Mouse (Mus musculus) spleen, embryonic (tissue): ENCODE results near the gene Tha1.

Experiments used
- CTCF ChIA-PET: fragments of 350-600 bp; sonication (Branson Sonifier 250); formaldehyde crosslinking; loops from one replicate; lab custom pipeline; 2022; lab: Charles Lee

The Tha1 gene

GRCm38 (mm10) chr11:117882208-117882607 is 8.9 kb upstream of the Tha1 start:
- CTCF ChIA-PET = interaction anchor here (0.6 kb wide), 2 partner anchors 30 to 46 kb away, joined by 3 to 9 read pairs; no protein-coding TSS in a partner anchor

DNA sequence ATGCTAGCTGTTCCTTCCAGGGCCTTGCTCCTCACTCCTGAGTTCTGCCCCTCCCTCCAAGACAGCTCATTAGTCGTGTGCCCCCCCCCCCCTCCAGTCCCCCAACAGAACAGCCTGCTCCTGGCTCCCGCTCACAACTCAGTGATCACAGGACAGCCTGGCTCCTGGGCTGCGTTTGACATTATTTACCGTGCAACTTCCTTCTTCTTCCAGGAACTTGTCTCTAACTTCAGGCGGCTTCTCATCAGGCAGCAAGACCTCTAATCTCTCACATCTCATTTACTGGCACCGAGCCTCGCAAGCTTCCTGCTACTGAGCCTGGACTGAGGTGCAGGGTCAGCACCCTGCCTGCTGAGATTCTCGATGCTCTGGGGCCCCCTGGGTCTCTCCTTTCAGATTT is 8.5 kb upstream of the Tha1 start:
- CTCF ChIA-PET = interaction anchor here (0.6 kb wide), 1 partner anchor 46 kb away, joined by 3 read pairs; no protein-coding TSS in a partner anchor

DNA sequence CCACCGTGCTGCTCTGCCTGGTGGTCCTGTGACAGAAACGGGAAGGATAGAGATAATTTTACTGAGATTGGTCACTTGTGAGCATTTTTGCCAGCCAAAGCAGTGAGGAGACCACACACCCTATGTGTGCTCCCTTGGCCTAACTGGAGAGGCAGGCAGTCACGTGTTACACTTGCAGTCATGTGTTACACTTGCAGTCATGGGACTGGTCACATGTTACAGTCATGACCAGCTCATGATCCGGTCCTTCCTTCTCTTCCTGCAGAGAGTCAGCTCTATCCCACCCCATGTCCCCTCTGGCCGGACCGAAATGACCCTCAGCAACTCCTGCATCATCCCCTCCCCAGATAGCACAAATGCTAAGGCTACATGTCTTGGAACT is 7.7 kb upstream of the Tha1 start:
- CTCF ChIA-PET = no interaction called here

DNA sequence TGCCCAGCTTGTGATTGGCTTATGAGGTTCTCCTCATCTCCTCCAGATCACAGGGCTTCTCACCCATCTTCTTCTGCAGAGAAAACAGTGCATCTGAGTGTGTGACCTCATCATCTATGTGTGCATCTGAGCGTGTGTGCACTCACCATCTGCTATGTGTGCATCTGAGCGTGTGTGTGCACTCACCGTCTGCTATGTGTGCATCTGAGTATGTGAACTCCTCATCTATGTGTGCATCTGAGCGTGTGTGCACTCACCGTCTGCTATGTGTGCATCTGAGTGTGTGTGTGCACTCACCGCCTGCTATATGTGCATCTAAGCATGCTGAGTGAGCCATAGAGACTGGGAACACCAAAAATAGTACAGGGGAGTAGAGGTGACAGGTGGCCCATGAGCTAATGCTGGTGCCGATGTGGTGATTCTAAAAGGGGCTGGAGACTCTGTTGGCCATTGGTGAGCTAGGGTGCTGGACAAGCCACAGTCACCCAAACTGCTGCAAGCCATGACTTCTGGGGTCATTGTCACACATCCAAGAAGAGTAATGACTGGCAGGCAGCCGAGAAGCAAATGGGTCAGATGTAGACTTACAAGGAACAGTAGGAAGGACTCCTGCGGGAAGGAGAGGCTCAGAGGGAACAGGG is 7.2 kb upstream of the Tha1 start:
- CTCF ChIA-PET = no interaction called here

GRCm38 (mm10) chr11:117879676-117880075 is 6.4 kb upstream of the Tha1 start:
- CTCF ChIA-PET = no interaction called here

DNA sequence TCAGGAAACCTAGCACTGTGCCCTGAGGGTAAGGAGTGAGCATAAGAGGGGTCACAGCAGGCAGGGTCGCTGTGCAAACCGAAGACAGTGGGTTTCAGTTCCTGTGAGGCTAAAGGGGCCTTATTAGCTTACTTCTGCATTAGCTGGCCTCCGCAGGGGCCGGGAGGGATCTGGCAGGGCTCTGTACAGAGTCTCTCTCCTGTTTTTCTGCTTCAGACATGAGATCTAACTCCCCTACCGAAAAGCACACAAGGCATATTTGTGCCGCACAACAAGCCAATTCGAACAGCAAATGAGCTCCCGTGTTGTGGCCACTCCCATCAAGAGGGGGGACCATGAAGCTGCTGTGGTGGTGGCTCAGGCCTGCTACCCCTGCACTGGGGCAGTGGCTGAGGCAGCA is 5.6 kb upstream of the Tha1 start:
- CTCF ChIA-PET = interaction anchor here (0.6 kb wide), 2 partner anchors 41 to 107 kb away, joined by 3 read pairs; no protein-coding TSS in a partner anchor

DNA sequence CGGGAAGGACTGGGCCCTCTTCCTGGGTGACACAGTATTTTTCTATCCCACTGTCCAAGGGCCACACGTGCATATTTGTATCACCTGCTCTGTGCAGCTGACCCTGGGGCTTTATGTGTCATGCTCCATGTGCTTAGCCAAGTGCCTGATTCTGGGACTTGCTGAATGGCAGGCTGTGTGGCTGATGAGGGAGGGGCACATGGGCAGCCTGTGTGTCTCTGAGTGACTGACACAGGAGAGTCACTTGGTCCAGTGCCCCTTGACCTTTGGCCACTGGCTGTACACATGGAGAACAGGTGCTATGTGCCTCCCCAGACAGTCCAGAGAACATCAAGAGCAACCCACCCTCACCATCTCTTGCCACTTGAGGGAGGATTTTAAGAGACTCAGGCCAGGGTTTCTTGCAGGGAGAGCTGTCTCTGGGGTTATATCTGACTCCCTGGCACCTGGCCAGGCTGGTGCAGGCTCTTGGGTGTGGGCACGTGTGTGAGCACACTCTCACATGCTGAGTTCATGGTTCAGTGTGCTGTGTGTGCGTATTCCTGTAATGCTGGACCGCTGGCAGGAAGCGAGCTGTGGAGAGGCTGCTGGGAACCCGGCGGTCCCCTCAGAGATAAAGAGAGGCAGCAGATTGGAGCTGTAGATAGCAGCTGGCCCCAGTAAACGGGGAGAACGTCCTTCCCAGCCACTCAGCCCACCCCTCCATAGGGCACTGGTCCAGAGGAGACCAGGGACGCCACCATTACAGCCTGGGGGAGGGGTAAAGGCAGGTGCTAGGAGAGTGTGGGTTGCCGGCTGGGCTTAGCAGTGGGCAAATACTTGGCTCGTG is 4.8 kb upstream of the Tha1 start:
- CTCF ChIA-PET = interaction anchor here (0.6 kb wide), 2 partner anchors 41 to 106 kb away, joined by 3 read pairs; no protein-coding TSS in a partner anchor

GRCm38 (mm10) chr11:117875681-117876080 is 2.4 kb upstream of the Tha1 start:
- CTCF ChIA-PET = interaction anchor here (0.7 kb wide), 1 partner anchor 972 kb away, joined by 5 read pairs; no protein-coding TSS in a partner anchor

DNA sequence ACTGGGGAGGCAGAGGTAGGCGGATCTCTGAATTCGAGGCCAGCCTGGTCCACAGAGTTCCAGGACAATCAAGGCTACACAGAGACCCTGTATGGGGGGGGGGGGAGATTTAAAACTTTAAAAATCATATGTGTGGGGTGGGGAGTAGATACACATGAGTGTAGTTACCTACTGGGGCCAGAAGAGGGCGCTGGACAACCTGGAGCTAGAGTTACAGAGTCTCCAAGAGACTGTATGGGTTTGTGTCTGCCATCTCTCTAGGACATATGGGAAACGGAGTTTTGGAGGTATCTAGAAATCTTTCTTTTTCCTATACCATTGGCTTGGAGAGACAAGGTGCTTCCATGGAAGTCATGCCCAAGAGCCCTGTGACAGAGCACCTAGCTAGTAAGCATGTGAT is 1.1 kb upstream of the Tha1 start:
- CTCF ChIA-PET = interaction anchor here (0.6 to 1.2 kb wide), 4 partner anchors 44 to 1381 kb away, joined by 3 to 19 read pairs (median 4); no protein-coding TSS in a partner anchor

- CTCF ChIA-PET = interaction anchor here (0.5 to 1.2 kb wide), 3 partner anchors 41 to 146 kb away, joined by 3 to 5 read pairs (median 3); no protein-coding TSS in a partner anchor
These were observed 1.2 kb downstream of the Tha1 start for GRCm38 (mm10) chr11:117871911-117872584.

DNA sequence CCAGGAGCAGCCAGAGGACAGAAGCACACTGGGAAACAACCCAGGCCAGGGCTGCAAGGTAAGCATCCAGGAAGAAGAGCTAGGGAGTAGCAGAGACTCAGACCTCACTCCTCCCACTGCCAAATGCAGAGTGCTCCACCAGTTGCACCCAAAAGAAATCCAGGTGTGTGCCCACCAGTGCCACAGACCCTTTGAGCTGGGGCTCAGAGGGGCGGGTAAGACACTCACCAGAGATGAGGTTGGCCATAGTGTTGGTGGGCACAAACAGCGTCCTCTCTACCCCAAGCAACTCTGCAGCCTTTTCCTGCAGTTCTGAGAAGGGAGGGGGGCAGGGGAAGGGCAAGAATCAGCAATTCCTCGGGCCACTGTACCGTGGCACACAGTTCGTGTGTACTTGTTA is 1.9 kb downstream of the Tha1 start:
- CTCF ChIA-PET = interaction anchor here (0.5 to 1.2 kb wide), 4 partner anchors 42 to 447 kb away, joined by 3 to 13 read pairs (median 4); no protein-coding TSS in a partner anchor

GRCm38 (mm10) chr11:117870688-117871365 is 2.5 kb downstream of the Tha1 start:
- CTCF ChIA-PET = interaction anchor here (0.5 to 1.2 kb wide), 4 partner anchors 143 to 447 kb away, joined by 3 to 13 read pairs (median 5); no protein-coding TSS in a partner anchor

- CTCF ChIA-PET = interaction anchor here (0.6 kb wide), 1 partner anchor 546 kb away, joined by 5 read pairs; no protein-coding TSS in a partner anchor
These were observed 7.3 kb downstream of the Tha1 start for GRCm38 (mm10) chr11:117865988-117866387.

DNA sequence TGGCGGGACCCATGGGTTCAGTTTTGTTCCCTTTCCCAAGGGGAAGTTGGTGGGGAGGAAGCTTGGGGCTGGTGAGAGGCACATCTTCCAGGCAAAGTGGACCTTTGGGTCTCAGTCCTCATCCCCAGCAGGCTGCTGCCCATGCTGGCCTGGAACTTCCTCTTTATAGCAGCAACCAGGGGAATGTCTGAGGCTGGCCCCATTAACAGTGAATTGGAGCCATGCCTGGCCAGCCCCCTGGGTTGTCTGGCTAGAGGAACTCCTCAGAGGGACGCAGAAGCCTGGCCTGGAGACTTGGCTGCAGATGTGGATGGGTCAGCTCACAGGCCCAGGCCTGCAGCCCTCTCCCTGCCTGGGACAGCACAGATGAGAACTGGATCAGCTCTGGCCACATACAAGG is 8.5 kb downstream of the Tha1 start:
- CTCF ChIA-PET = interaction anchor here (0.5 kb wide), 1 partner anchor 14 kb away, joined by 3 read pairs; no protein-coding TSS in a partner anchor

- CTCF ChIA-PET = no interaction called here
These were observed 10.0 kb downstream of the Tha1 start for GRCm38 (mm10) chr11:117863174-117863856.

- CTCF ChIA-PET = interaction anchor here (0.6 kb wide), 1 partner anchor 9 kb away, joined by 3 read pairs; no protein-coding TSS in a partner anchor
These were observed 12.7 kb downstream of the Tha1 start, which contains the start of gene Tmem235 for GRCm38 (mm10) chr11:117860601-117861000. Gene Tmem235 (plus strand): TSS chr11:117860752.

GRCm38 (mm10) chr11:117858392-117858791 is 14.9 kb downstream of the Tha1 start:
- CTCF ChIA-PET = no interaction called here

GRCm38 (mm10) chr11:117857462-117857861 is 15.8 kb downstream of the Tha1 start:
- CTCF ChIA-PET = no interaction called here

- CTCF ChIA-PET = no interaction called here
These were observed 17.3 kb downstream of the Tha1 start for GRCm38 (mm10) chr11:117855975-117856374.

DNA sequence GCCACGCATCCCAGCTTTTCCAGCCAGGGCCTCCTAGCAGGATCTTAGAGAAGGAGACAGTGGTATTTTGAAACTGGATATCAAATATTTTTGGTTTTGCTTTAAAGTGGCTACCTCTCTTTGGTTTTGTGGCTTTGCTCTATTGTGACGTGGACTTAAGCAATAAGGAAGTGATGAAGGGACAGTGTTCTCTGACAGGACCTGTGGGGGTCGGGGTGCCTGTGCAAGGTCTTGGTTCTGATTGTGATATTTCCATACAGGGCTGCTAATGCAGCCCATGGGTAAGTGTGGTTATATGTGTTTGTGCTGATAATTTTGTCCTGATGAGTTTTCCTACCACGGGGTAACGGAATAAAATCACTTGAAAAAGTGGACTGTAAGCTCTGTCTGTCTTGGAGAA is 17.9 kb downstream of the Tha1 start:
- CTCF ChIA-PET = no interaction called here
